Mouse (Mus musculus) yolk sac, embryonic 10.5 days (tissue): Measurements from ENCODE around the gene Fmnl3.

Experiments used
- DNase-seq: peaks from one replicate; pipeline ENCODE4 v3.0.0-alpha.2; 2017; ENCODE audit warnings: low spot score

Fmnl3 gene

GRCm38 (mm10) chr15:99343414-99344147 lies 26.7 kb downstream of the Fmnl3 start:
- no peak for DNase-seq

- no peak for DNase-seq
Observed at GRCm38 (mm10) chr15:99342194-99342981, 27.9 kb downstream of the Fmnl3 start.

DNA sequence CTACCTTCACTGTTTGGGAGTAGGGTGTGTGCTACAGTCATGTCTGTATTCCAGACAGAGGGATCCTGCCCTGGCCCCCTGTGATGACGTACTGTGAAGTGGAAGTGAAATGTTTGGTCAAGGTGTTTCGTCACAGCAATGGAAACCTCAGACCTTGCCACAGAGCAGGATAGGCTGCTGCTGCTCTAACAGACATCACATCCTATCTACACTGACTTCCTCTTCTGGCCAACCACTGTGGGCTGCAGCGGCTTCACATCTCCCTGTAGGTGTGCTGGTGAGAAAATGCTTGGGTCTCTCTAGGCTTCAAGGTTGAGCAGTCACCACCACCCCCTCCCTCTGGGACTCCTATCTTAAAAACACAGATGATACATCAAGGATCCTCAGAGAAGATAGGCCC lies 29.2 kb downstream of the Fmnl3 start:
- no peak for DNase-seq

GRCm38 (mm10) chr15:99339669-99340068 lies 30.6 kb downstream of the Fmnl3 start:
- no peak for DNase-seq

DNA sequence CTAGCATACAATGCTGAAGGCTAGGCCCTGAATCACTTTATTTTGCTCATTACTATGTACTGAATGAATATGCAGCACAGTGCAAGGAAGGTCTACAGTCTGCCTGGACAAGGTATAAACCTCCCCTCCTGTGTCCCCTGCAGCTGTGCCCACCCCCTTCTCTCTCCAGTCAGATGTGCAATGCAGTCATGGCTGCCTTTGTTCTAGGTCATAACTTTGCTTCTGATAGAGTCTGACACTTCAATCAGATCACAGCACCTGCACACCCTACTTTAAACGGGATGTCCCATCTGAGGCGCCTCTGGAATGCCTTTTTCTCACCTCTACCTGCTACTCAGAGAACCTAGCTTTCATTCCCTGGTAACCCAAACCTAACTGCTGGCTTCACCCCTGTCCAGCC lies 31.4 kb downstream of the Fmnl3 start:
- DNase-seq = no peak

DNA sequence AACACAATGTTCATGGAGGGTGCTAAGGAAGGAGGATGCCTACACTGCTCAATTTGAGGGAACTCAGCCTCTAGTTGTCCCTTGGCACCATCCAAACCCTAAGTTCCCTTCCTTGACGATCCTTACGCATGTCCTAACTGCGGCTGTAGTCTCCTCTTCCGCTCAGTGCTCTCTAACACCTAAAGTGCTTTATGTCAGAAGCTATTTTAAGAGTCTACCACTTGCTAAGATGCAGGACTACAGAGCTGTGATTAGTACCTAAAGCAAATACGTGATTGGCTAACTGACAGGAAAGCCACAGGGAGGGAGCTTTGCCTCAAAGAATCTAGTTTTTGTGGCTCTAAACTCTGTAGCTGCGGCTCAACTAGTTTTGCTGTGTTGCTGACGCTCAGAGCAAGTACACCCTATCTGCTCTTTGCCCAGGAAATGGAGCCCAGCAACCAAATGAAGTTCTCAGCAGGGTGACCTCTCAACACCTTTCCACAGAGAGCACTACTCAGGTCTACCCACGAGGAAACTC lies 34.4 kb downstream of the Fmnl3 start:
- no peak for DNase-seq

- no peak for DNase-seq
Observed at GRCm38 (mm10) chr15:99334500-99334899, 35.8 kb downstream of the Fmnl3 start.

GRCm38 (mm10) chr15:99333676-99334065 lies 36.6 kb downstream of the Fmnl3 start:
- no peak for DNase-seq

- DNase-seq = peak; percentile 87
Observed at GRCm38 (mm10) chr15:99332921-99333675, 37.2 kb downstream of the Fmnl3 start.

DNA sequence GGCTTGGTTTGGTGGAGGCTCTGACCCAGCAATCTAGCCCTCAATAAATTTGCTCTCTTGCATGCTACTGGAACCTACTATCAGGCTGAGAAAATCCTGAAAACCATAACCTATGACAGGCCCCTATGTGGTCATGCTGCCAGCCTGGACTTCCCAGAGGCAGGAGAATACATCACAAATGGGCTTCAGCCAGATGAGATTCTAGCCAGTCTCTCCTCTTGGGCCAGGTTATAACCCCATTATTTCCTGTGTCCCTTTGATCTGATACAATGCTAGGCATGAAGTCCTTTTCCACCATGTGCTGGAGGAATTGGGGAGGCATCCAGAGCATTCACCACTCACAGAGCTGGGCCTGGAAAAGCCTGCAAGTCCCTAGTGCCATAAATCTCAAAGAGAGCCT lies 38.2 kb downstream of the Fmnl3 start:
- DNase-seq = no peak

DNA sequence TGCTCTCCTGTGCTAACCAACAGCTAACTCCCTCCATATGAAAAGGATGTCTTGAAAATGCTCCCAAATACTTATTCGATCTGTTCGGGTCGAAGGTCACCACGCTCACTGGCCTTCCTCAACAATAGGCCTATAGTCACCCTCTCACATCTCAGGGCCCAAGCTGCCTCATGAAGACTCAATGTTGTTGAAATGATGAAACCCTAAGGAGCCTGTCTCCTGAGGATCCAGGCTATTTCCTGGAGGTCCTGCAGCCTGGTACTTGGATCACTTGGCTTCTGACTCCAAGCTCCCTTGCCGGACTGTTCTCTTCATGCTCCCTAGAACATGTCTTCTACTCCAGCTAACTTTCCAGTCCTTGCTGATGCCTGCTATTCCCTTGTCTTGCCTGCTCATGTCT lies 38.9 kb downstream of the Fmnl3 start:
- DNase-seq = no peak

GRCm38 (mm10) chr15:99330324-99330723 lies 40.0 kb downstream of the Fmnl3 start:
- DNase-seq = no peak

GRCm38 (mm10) chr15:99328011-99328410 lies 42.3 kb downstream of the Fmnl3 start:
- no peak for DNase-seq

- no peak for DNase-seq
Observed at GRCm38 (mm10) chr15:99326959-99327358, 43.3 kb downstream of the Fmnl3 start.

- DNase-seq = no peak
Observed at GRCm38 (mm10) chr15:99326407-99326806, 43.9 kb downstream of the Fmnl3 start.

GRCm38 (mm10) chr15:99325598-99325997 lies 44.7 kb downstream of the Fmnl3 start:
- no peak for DNase-seq

- DNase-seq = no peak
Observed at GRCm38 (mm10) chr15:99324151-99324550, 46.1 kb downstream of the Fmnl3 start.

- no peak for DNase-seq
Observed at GRCm38 (mm10) chr15:99320978-99321377, 49.3 kb downstream of the Fmnl3 start.

DNA sequence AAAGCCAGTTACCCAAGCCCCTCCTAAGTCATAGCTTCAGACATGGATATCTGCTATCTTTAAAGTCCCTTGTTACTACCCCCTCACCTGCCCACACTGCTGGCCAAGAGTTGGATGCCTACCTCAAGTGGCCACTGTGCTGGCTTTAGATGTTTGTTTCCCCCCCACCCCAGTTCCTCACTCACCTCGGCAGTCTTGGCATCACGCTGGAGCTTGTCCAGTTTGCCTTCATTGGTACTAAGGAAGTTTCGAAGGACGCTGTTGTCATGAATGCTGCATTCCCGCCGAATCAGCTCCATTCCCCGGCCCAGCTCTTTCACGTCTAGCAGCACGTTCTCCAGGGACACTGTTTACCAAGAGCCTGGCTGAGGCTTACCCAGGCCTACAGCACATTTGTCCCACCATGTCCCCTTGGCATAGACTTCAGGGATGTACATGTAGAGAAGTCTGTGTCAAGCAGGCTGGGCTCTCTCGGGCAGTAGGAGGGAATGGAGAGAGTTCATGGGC lies 50.1 kb downstream of the Fmnl3 start:
- no peak for DNase-seq

GRCm38 (mm10) chr15:99319411-99319871 lies 50.8 kb downstream of the Fmnl3 start:
- no peak for DNase-seq

DNA sequence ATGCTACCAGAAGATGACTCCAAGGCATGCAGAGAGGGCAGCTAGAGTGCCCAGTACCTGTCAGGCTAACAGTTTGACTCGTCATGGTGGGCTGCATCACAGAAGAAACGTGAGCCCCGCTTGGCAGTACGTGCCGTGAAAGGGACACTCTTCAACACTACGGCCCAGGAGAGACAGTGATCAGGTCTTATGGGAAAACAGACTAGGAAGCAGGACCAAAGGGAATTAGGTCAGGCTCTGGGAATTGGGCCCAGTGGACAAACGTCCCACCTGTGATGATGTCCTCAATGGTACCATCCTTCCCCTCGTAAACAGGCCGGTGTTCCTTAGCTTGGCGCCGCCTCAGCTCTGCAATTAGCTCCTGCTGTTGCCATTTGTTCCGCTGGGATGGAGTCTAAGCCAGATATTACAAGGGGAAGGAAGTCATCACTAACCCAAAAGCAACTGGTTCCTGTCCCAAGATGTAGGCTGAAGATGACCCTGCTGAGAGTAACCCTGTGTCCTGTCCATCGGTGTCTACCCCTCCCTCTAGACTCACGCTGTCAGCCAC lies 51.3 kb downstream of the Fmnl3 start:
- no peak for DNase-seq

GRCm38 (mm10) chr15:99318071-99318470 lies 52.2 kb downstream of the Fmnl3 start:
- DNase-seq = no peak
